ENCODE assay signal across 25 mouse cellular contexts in genomic region chr13:58206084-58206483, GRCm38 (mm10). TPM values are rescaled to one million over a fixed set of nuclear protein-coding genes. Genes with fewer than 3 reads are reported as not detected.
A peak's percentile ranks its signal among the peaks of the same experiment; 100 is the strongest.
DNase-seq lines count a peak whose midpoint lies in the region; ATAC-seq and TF ChIP-seq lines count a peak whose summit lies in the region.
"Had no signal": no experiment of that assay in that cellular context is flagged by ENCODE, and none has a peak within 500 bp of the region (broad histone marks: within the 10 kb centered on the region; RNA-seq: fewer than 3 reads in every experiment).

No protein-coding gene starts in this region.

- H3K27me3 ChIP-seq in liver, adult 2 months (ENCODE audit: control insufficient read depth, insufficient read depth, low read length): no peaks in the 10 kb centered on the region
- no peaks in the 10 kb centered on the region for H3K27me3 ChIP-seq in liver, embryonic 11.5 days (replicated peaks; ENCODE audit: control insufficient read depth, insufficient read depth, low read length)
- no peaks in the 10 kb centered on the region for H3K27me3 ChIP-seq in liver, postnatal 0 days (ENCODE audit: insufficient read depth, low read length)
- H3K27me3 ChIP-seq: CH12.LX; embryonic facial prominence, embryonic 13.5 days; embryonic facial prominence, embryonic 15.5 days; forebrain, embryonic 12.5 days had no signal

- no peak for TF ChIP-seq EP300 in liver, postnatal 0 days (IDR thresholded peaks at IDR 0.05; ENCODE audit: low read depth)

- H3K36me3 ChIP-seq in liver, adult 2 months (ENCODE audit: control insufficient read depth, insufficient read depth, low read length): no peaks in the 10 kb centered on the region
- H3K36me3 ChIP-seq in liver, embryonic 11.5 days (ENCODE audit: control insufficient read depth, insufficient read depth, low read length): no peaks in the 10 kb centered on the region
- H3K36me3 ChIP-seq in liver, postnatal 0 days (replicated peaks; ENCODE audit: insufficient read depth, low read length): 0 out of 2 replicates have a peak, but pooled peaks cover 2% of the 10 kb centered on the region
- H3K36me3 ChIP-seq: embryonic facial prominence, embryonic 13.5 days; embryonic facial prominence, embryonic 15.5 days; forebrain, embryonic 12.5 days had no signal

- H3K9me3 ChIP-seq in liver, embryonic 11.5 days (ENCODE audit: control insufficient read depth, low read length): no peaks in the 10 kb centered on the region
- no peaks in the 10 kb centered on the region for H3K9me3 ChIP-seq in liver, postnatal 0 days (ENCODE audit: low read length)
- H3K9me3 ChIP-seq: embryonic facial prominence, embryonic 13.5 days; embryonic facial prominence, embryonic 15.5 days; forebrain, embryonic 10.5 days; forebrain, embryonic 12.5 days; G1E had no signal

- peaks cover 35% of the 10 kb centered on the region for H3K4me1 ChIP-seq in liver, adult 2 months (ENCODE audit: control insufficient read depth, insufficient read depth, low read length)
- H3K4me1 ChIP-seq in liver, embryonic 11.5 days (replicated peaks; ENCODE audit: control insufficient read depth, insufficient read depth, low read length): peaks cover 2% of the 10 kb centered on the region; the same call in 1 of the 2 replicates
- peaks cover 16% of the 10 kb centered on the region for H3K4me1 ChIP-seq in liver, postnatal 0 days (ENCODE audit: insufficient read depth)
- H3K4me1 ChIP-seq: forebrain, embryonic 10.5 days had no signal

- no peak for TF ChIP-seq CTCF in liver, adult 2 months (IDR thresholded peaks at IDR 0.05; ENCODE audit: low read depth, low read length)
- no peak for TF ChIP-seq CTCF in liver, postnatal 0 days (IDR thresholded peaks at IDR 0.05; ENCODE audit: low read depth)

- H3K4me2 ChIP-seq in liver, embryonic 11.5 days: no peak overlapping the region
- H3K4me2 ChIP-seq in liver, postnatal 0 days (ENCODE audit: low read depth, low read length): no peak overlapping the region
- H3K4me2 ChIP-seq: embryonic facial prominence, embryonic 13.5 days; embryonic facial prominence, embryonic 15.5 days; forebrain, embryonic 12.5 days had no signal

- H3K4me3 ChIP-seq in liver, adult 2 months (ENCODE audit: insufficient read depth, low read depth, low read length): no peak overlapping the region
- H3K4me3 ChIP-seq in liver, embryonic 11.5 days (ENCODE audit: low read depth, low read length): no peak overlapping the region
- H3K4me3 ChIP-seq in liver, postnatal 0 days (ENCODE audit: low read depth, low read length): no peak overlapping the region
- H3K4me3 ChIP-seq: embryonic facial prominence, embryonic 13.5 days; embryonic facial prominence, embryonic 15.5 days; erythroblast, embryonic 14.5 days; forebrain, embryonic 10.5 days; forebrain, embryonic 12.5 days had no signal

- no peak for DNase-seq in liver, adult 2 months (ENCODE audit: extremely low read depth, low read depth, low spot score)
- no peak for DNase-seq in liver, embryonic 11.5 days (ENCODE audit: low spot score)
- DNase-seq in liver, postnatal 0 days: no peak
- no peak for DNase-seq in liver
- no peak for DNase-seq in adrenal gland, adult 2 months
- DNase-seq: adrenal gland, adult 8-10 months; adrenal gland, postnatal 14 days; adrenal gland, postnatal 36 days; B cell, adult 2 months; cerebellum, adult 11-12 months; cerebellum, adult 2 months; cerebellum, postnatal 10 days; cerebellum, postnatal 25 days; embryo, embryonic 11 days had no signal

- H3K9ac ChIP-seq in liver, adult 2 months (ENCODE audit: low read depth, low read length): no peak overlapping the region
- H3K9ac ChIP-seq in liver, embryonic 11.5 days (ENCODE audit: low read depth, low read length): no peak overlapping the region
- no peak overlapping the region for H3K9ac ChIP-seq in liver, postnatal 0 days (replicated peaks)
- H3K9ac ChIP-seq: embryonic facial prominence, embryonic 13.5 days; embryonic facial prominence, embryonic 15.5 days; forebrain, embryonic 12.5 days had no signal

- no peak for TF ChIP-seq POLR2A in liver, adult 2 months (IDR thresholded peaks at IDR 0.05; ENCODE audit: extremely low read depth, insufficient read depth, low read length)

- ATAC-seq in liver, embryonic 11.5 days (replicated peaks; ENCODE audit: low FRiP score): no peak
- ATAC-seq in liver, postnatal 0 days: peak; percentile 44; the same call in 1 of the 2 replicates
- ATAC-seq in megakaryocyte-erythroid progenitor cell, adult 5-6 weeks (replicated peaks; ENCODE audit: low FRiP score, low TSS enrichment, poor library complexity, severe bottlenecking): 0 out of 2 replicates have a peak, but pooled peaks have one; percentile 29
- ATAC-seq: CD4-positive, CD25-positive, alpha-beta regulatory T cell, adult 4 months; forebrain, embryonic 14.5 days; forebrain, embryonic 16.5 days had no signal

- peak overlapping the region; percentile 56 for H3K27ac ChIP-seq in liver, adult 2 months (replicated peaks; ENCODE audit: insufficient read depth, low read depth, low read length)
- H3K27ac ChIP-seq in liver, embryonic 11.5 days (ENCODE audit: low read depth, low read length): no peak overlapping the region
- H3K27ac ChIP-seq in liver, postnatal 0 days (ENCODE audit: low read depth): no peak overlapping the region
- H3K27ac ChIP-seq: embryonic facial prominence, embryonic 13.5 days; embryonic facial prominence, embryonic 15.5 days; forebrain, embryonic 10.5 days; forebrain, embryonic 12.5 days had no signal

- H3K79me2 ChIP-seq in liver, adult 2 months (ENCODE audit: control insufficient read depth, insufficient read depth, low read length): peaks cover 60% of the 10 kb centered on the region

- WGBS in liver, adult 2 months: 58% methylated on average over 4 of the region's 4 CpGs
- WGBS in liver, embryonic 11.5 days: 83% methylated on average over 4 of the region's 4 CpGs
- 76% methylated on average over 4 of the region's 4 CpGs for WGBS in liver, postnatal 0 days (ENCODE audit: insufficient replicate concordance)

RNA-seq across cellular contexts. Expression of gene Ubqln1, which starts 9.4 kb away (rescaled TPM):
- total RNA-seq in liver, adult 2 months (2014; rRNA removed): 77.4 and 87.1 TPM in 2 replicates
- 119 and 146 TPM in 2 replicates for polyA plus RNA-seq in liver, adult 2 months (2012; rRNA removed)
- 95.5 and 103 TPM in 2 replicates for polyA plus RNA-seq in liver, embryonic 11.5 days (2014; fragmentation: Nextera tagmentation; extraction: Ambion mirVana)
- 44.2 and 44.5 TPM in 2 replicates for polyA plus RNA-seq in liver, postnatal 0 days (2015; fragmentation: Nextera tagmentation; extraction: Ambion mirVana)
- 72.5 and 79.4 TPM in 2 replicates for total RNA-seq in megakaryocyte-erythroid progenitor cell, adult 5-6 weeks (2014; fragmentation: Nextera tagmentation)
- 76.5 and 87.6 TPM in 2 replicates for total RNA-seq in megakaryocyte-erythroid progenitor cell, adult 5-6 weeks (2017)
- 100 to 1,000 TPM; 112 to 159 TPM for total RNA-seq in adrenal gland, adult 2 months (2021)
- polyA plus RNA-seq in adrenal gland, adult 2 months (2012; rRNA removed): 164 and 166 TPM in 2 replicates

RNA-seq across cellular contexts. Expression of gene Idnk, which starts 48.6 kb away (rescaled TPM):
- total RNA-seq in liver, adult 2 months (2014; rRNA removed): 34.0 and 34.5 TPM in 2 replicates
- polyA plus RNA-seq in liver, adult 2 months (2012; rRNA removed): 26.9 and 27.3 TPM in 2 replicates
- 37.9 and 38.0 TPM in 2 replicates for polyA plus RNA-seq in liver, embryonic 11.5 days (2014; fragmentation: Nextera tagmentation; extraction: Ambion mirVana)
- polyA plus RNA-seq in liver, postnatal 0 days (2015; fragmentation: Nextera tagmentation; extraction: Ambion mirVana): 35.4 and 37.6 TPM in 2 replicates
- 28.7 and 32.6 TPM in 2 replicates for total RNA-seq in megakaryocyte-erythroid progenitor cell, adult 5-6 weeks (2014; fragmentation: Nextera tagmentation)
- total RNA-seq in megakaryocyte-erythroid progenitor cell, adult 5-6 weeks (2017): 29.1 and 43.7 TPM in 2 replicates
- total RNA-seq in adrenal gland, adult 2 months (2021): 10 to 100 TPM; 55.1 to 69.8 TPM
- polyA plus RNA-seq in adrenal gland, adult 2 months (2012; rRNA removed): 11.0 and 15.3 TPM in 2 replicates
